Mouse (Mus musculus) limb, embryonic 14.5 days (tissue): ENCODE data around the gene Jade1. TPM values are rescaled to one million over a fixed set of nuclear protein-coding genes. Genes with fewer than 3 reads are reported as not detected.
A peak's percentile ranks its signal among the peaks of the same experiment; 100 is the strongest.

Experiments used
- ATAC-seq: fragments of 200-750 bp; cut with Nextera tagmentation; 2 replicates; pipeline ENCODE4 v1.8.0; 2017; ENCODE audit warnings: low read depth, moderate number of reproducible peaks, moderate TSS enrichment; ENCODE audit not compliant: low FRiP score
- DNase-seq: peaks from one replicate; pipeline ENCODE4 v3.0.0-alpha.2; 2015; ENCODE audit warnings: low spot score
- H3K27ac ChIP-seq: fragments of 300-500 bp; sonication (generic); replicated peaks from 2 replicates; pipeline ENCODE4 v1.5.1; 2014; ENCODE audit warnings: low read depth, mild to moderate bottlenecking, low read length, moderate library complexity, mixed read lengths
- H3K27me3 ChIP-seq: fragments of 300-500 bp; sonication (generic); 2 replicates; pipeline ENCODE4 v1.6.1; 2014; ENCODE audit warnings: low read length, mixed read lengths; ENCODE audit not compliant: control insufficient read depth, insufficient read depth
- H3K36me3 ChIP-seq: fragments of 300-500 bp; sonication (generic); 2 replicates; pipeline ENCODE4 v1.6.1; 2014; ENCODE audit warnings: mild to moderate bottlenecking, low read length, moderate library complexity, mixed read lengths; ENCODE audit not compliant: control insufficient read depth, insufficient read depth
- H3K4me1 ChIP-seq: fragments of 300-500 bp; sonication (generic); 2 replicates; pipeline ENCODE4 v1.6.1; 2014; ENCODE audit warnings: antibody characterized with exemption, low read length, mixed read lengths; ENCODE audit not compliant: control insufficient read depth, insufficient read depth
- H3K4me2 ChIP-seq: fragments of 300-500 bp; sonication (generic); replicated peaks from 2 replicates; pipeline ENCODE4 v1.6.1; 2014; ENCODE audit warnings: low read depth, mild to moderate bottlenecking, low read length, moderate library complexity; ENCODE audit not compliant: severe bottlenecking
- H3K4me3 ChIP-seq: fragments of 300-500 bp; sonication (generic); replicated peaks from 2 replicates; pipeline ENCODE4 v1.5.1; 2014; ENCODE audit warnings: low read length
- H3K9ac ChIP-seq: fragments of 300-500 bp; sonication (generic); 2 replicates; pipeline ENCODE4 v1.6.1; 2014; ENCODE audit warnings: mild to moderate bottlenecking, low read depth, low read length, moderate library complexity; ENCODE audit not compliant: severe bottlenecking
- H3K9me3 ChIP-seq: fragments of 300-500 bp; sonication (generic); 2 replicates; pipeline ENCODE4 v1.6.1; 2016; ENCODE audit warnings: low read length; ENCODE audit not compliant: control insufficient read depth
- POLR2A ChIP-seq: fragments of 200-500 bp; IDR thresholded peaks from 2 replicates; pipeline ENCODE4 v1.8.0; 2012; ENCODE audit warnings: inconsistent platforms, mild to moderate bottlenecking, moderate library complexity, borderline replicate concordance; ENCODE audit not compliant: insufficient read depth, insufficient read length; ENCODE audit errors: extremely low read depth
- WGBS: fragments of 180-500 bp; shearing (Covaris S2); extraction: QIAGEN DNeasy Blood & Tissue Kit; methylation state at CpG from one replicate; pipeline ENCODE4 v1.1.7; 2014; 5-methylcytosine and 5-hydroxymethylcytosine counted together
- polyA plus RNA-seq, 2 experiments: library from polyadenylated mRNA; depleted of rRNA in 1 of 2; stranded (reverse) in 1 of 2; unstranded in 1 of 2; fragments of >200 nt; fragmentation: Nextera tagmentation in 1 of 2; extraction: Ambion mirVana in 1 of 2; gene quantifications; 2 replicates each; pipeline versions ENCODE4 v1.2.1 to v1.2.3; 2012 to 2014

Gene Jade1
- polyA plus RNA-seq, 2 experiments = 8.8 to 12.8 TPM

DNA sequence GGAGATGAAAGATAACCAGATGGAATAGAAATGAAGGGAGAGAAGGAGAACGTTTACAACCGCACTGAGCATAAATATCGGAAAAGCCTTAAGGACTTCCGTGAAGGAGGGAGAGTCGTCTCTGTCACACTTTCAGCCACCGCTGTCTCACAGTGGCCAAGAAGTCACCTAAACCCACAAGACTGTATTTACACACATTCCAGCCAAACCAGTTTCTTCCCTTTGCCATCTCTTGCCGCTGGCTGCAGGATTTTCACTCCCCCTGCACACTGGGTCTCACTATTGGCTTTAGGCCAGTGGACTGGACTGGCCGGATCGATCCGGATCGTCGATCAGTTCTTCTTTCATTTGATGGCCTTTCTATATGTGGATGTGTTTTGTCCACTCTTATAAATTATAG, 23.4 kb upstream of the Jade1 start:
- no peak overlapping the region for H3K4me2 ChIP-seq
- DNase-seq (no peak), ATAC-seq (no peak)
- H3K9me3 ChIP-seq = no peaks in the 10 kb centered on the region
- no peaks in the 10 kb centered on the region for H3K36me3 ChIP-seq
- no peak overlapping the region for H3K4me3 ChIP-seq
- WGBS = 57% methylated on average over 12 of the region's 12 CpGs
- no peaks in the 10 kb centered on the region for H3K27me3 ChIP-seq
- no peak overlapping the region for H3K27ac ChIP-seq
- no peak for TF ChIP-seq POLR2A
- H3K4me1 ChIP-seq = no peaks in the 10 kb centered on the region; the same call in 1 of the 2 replicates
- no peak overlapping the region for H3K9ac ChIP-seq

DNA sequence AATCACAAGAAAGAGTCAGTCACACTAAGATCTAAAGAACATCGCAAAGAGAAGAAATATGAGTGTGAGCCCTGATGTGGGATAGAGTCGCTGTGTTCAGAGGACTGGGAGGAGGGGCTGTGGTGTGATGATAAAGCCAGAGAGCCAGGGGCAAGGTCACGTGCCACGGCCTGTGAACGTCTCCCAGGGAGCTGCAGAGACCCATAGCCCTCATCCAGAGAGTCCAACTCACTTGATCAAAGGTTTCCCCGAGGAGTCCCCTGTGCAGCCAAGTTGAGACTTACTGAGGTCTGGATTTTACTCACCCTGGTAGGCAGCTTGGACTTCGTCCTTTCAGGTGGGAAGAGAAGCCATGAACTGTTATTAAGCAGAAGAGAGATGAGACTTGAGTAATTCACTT, 21.9 kb upstream of the Jade1 start:
- Histone ChIP-seq H3K27ac (no peak overlapping the region), H3K4me3 (no peak overlapping the region), H3K4me1 (no peaks in the 10 kb centered on the region; the same call in 1 of the 2 replicates), H3K9me3 (no peaks in the 10 kb centered on the region), H3K9ac (no peak overlapping the region), H3K36me3 (no peaks in the 10 kb centered on the region), H3K4me2 (no peak overlapping the region), H3K27me3 (no peaks in the 10 kb centered on the region)
- no peak for DNase-seq
- WGBS = 54% methylated on average over 7 of the region's 7 CpGs
- ATAC-seq = no peak
- TF ChIP-seq POLR2A = no peak

DNA sequence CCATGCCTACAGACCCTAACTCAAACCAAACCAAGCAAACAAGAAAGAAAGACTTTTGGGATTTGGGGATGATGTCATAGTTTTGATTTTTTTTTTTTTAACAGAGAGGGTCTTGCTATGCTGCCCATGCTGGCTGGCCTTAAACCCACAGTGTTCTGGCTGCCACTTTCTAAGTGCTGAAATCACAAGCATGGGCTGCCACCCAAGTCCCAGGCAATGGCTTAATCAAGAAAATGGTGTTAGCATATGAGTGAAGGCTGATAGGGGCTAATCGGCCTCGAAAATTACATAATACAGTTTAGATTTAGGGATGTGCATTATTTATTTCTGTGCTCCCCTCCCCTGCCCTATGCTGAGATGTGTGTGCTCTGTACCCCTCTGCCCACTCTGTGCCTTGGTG, 17.6 kb upstream of the Jade1 start:
- Histone ChIP-seq H3K9ac (no peak overlapping the region), H3K27me3 (no peaks in the 10 kb centered on the region), H3K36me3 (no peaks in the 10 kb centered on the region), H3K9me3 (no peaks in the 10 kb centered on the region), H3K4me1 (no peaks in the 10 kb centered on the region), H3K4me2 (no peak overlapping the region), H3K27ac (no peak overlapping the region), H3K4me3 (no peak overlapping the region)
- WGBS = 67% methylated on average over 2 of the region's 2 CpGs
- ATAC-seq = no peak
- DNase-seq = no peak
- no peak for TF ChIP-seq POLR2A

DNA sequence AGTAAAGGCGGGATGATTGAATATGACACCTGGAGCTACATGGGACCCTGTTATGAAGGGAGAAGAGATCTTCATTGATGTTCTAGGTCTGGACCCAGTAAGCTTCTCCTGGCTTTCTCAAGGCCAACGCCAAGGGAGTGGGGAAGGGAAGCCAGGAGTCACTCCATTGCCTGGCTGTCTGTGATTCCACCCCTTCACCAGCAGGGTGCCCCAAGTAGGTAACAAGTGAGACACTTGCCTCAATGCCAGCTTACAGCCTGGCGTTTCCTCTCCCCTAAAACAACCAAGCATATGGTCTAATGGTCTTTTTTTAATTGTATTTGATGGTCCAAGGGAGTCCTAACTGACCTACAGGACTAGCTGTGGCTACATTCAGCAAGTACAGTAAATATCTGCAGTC, 14.2 kb upstream of the Jade1 start:
- Histone ChIP-seq H3K4me3 (no peak overlapping the region), H3K27ac (no peak overlapping the region), H3K4me2 (no peak overlapping the region), H3K4me1 (no peaks in the 10 kb centered on the region), H3K36me3 (no peaks in the 10 kb centered on the region), H3K9me3 (no peaks in the 10 kb centered on the region), H3K27me3 (no peaks in the 10 kb centered on the region), H3K9ac (no peak overlapping the region)
- no peak for TF ChIP-seq POLR2A
- ATAC-seq (no peak), DNase-seq (no peak)
- WGBS = 84% methylated on average over 3 of the region's 3 CpGs

DNA sequence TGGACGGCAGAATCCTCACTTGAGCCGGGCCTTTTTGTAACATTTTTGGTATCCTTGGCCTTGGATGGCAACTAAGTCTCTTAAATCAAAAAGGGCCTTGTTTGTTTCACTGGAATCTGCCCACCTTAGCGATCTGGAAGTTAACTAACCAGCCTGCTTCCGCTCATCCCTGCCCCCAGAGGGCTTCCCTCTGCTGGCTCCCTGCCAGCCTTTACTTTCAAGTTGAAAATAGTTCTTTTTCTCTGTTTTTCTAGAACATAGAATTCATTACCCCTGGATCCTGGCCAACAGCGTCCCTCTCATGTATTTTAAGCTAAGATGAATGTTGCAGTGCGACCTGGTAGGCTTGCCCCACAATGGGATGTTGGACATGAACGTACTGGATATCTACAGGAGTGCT, 11.1 kb upstream of the Jade1 start:
- H3K9ac ChIP-seq = no peak overlapping the region
- H3K27me3 ChIP-seq = no peaks in the 10 kb centered on the region
- TF ChIP-seq POLR2A = no peak
- H3K4me1 ChIP-seq = no peaks in the 10 kb centered on the region
- 44% methylated on average over 7 of the region's 7 CpGs for WGBS
- H3K27ac ChIP-seq = no peak overlapping the region
- DNase-seq (peak; percentile 46), ATAC-seq (no peak)
- no peaks in the 10 kb centered on the region for H3K9me3 ChIP-seq
- H3K4me2 ChIP-seq = no peak overlapping the region
- H3K36me3 ChIP-seq = no peaks in the 10 kb centered on the region
- no peak overlapping the region for H3K4me3 ChIP-seq

DNA sequence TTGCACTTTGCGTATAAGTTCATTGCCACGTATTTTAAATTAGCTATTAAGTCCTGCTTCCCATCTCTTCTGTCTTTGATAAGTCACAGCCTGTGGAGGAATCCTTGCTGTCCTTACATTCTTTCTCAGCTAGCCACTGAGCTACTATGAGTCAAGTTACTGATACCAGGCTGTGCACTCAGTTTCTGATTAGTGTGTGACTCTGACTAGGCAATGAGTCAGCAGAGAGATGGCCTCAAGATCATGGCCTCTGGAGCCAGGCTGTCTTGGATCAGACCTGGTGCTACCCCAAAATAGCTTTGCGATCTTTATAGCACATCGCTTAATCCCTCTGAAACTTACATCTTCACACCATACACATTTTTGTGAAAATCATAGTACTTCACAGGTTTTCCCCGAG, 8.2 kb upstream of the Jade1 start:
- WGBS = 92% methylated on average over 5 of the region's 5 CpGs
- DNase-seq (no peak), ATAC-seq (no peak)
- Histone ChIP-seq H3K27ac (no peak overlapping the region), H3K4me1 (no peaks in the 10 kb centered on the region), H3K27me3 (no peaks in the 10 kb centered on the region), H3K4me3 (no peak overlapping the region), H3K4me2 (no peak overlapping the region), H3K9me3 (no peaks in the 10 kb centered on the region), H3K36me3 (no peaks in the 10 kb centered on the region), H3K9ac (no peak overlapping the region)
- TF ChIP-seq POLR2A = no peak
